8 mouse cellular contexts compared by ENCODE assay signal in the genomic region with DNA sequence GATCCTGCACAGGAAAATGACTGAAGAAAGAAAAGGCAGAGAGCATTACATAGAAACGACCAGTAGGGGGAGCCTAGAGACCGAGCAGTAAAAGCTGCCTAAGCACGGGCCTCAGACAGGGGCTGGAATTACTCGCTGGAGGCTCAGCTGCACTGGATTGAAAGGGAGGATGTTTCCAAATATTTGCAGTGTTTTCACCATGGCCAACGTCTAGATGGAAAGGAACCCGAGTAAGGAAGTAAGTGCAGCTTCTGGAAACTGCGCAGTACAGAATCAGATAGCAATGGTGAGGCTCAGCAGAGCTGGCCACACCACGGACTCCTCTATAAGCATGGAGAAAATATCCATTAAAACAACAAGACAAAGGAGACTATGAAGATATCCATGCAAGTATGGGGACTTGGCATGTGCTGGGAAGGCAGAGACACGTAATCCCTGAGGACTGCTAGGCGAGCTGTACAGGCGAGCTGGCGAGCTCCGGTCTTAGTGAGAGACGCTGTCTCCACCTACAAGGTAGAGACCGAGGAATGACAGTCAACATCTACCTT.
DNase-seq lines count a peak whose midpoint lies in the region; ATAC-seq and TF ChIP-seq lines count a peak whose summit lies in the region.

No protein-coding gene starts in this region.

- 52% methylated on average over 15 of the region's 15 CpGs for WGBS in embryonic facial prominence, embryonic 12.5 days
- 50% methylated on average over 15 of the region's 15 CpGs for WGBS in heart, embryonic 12.5 days
- WGBS in kidney, embryonic 14.5 days, result 57% methylated on average over 15 of the region's 15 CpGs
- 51% methylated on average over 15 of the region's 15 CpGs for WGBS in limb, embryonic 14.5 days
- 49% methylated on average over 15 of the region's 15 CpGs for WGBS in midbrain, embryonic 16.5 days

- no peak overlapping the region for H3K27ac ChIP-seq in embryonic facial prominence, embryonic 12.5 days
- no peak overlapping the region for H3K27ac ChIP-seq in heart, embryonic 12.5 days (ENCODE audit: poor library complexity, severe bottlenecking)
- H3K27ac ChIP-seq in kidney, embryonic 14.5 days (ENCODE audit: low read depth, low read length), result no peak overlapping the region
- no peak overlapping the region for H3K27ac ChIP-seq in limb, embryonic 14.5 days (replicated peaks; ENCODE audit: low read depth, low read length)
- H3K27ac ChIP-seq in midbrain, embryonic 16.5 days (ENCODE audit: low read length), result peak overlapping the region; percentile 17; the same call in 1 of the 2 replicates

- no peaks in the 10 kb centered on the region for H3K9me3 ChIP-seq in embryonic facial prominence, embryonic 12.5 days
- H3K9me3 ChIP-seq in heart, embryonic 12.5 days (replicated peaks), result no peaks in the 10 kb centered on the region
- H3K9me3 ChIP-seq in kidney, embryonic 14.5 days (ENCODE audit: control insufficient read depth, low read length), result no peaks in the 10 kb centered on the region
- no peaks in the 10 kb centered on the region for H3K9me3 ChIP-seq in limb, embryonic 14.5 days (ENCODE audit: control insufficient read depth, low read length)
- no peaks in the 10 kb centered on the region for H3K9me3 ChIP-seq in midbrain, embryonic 16.5 days (replicated peaks; ENCODE audit: control insufficient read depth, low read length, poor library complexity, severe bottlenecking)

- no peak for TF ChIP-seq POLR2A in limb, embryonic 14.5 days (IDR thresholded peaks at IDR 0.05; ENCODE audit: borderline replicate concordance, extremely low read depth, insufficient read depth, insufficient read length)

- H3K4me2 ChIP-seq in embryonic facial prominence, embryonic 12.5 days (replicated peaks), result no peak overlapping the region
- no peak overlapping the region for H3K4me2 ChIP-seq in heart, embryonic 12.5 days
- H3K4me2 ChIP-seq in kidney, embryonic 14.5 days (replicated peaks; ENCODE audit: low read depth, low read length), result no peak overlapping the region
- H3K4me2 ChIP-seq in limb, embryonic 14.5 days (replicated peaks; ENCODE audit: low read depth, low read length, severe bottlenecking), result no peak overlapping the region
- no peak overlapping the region for H3K4me2 ChIP-seq in midbrain, embryonic 16.5 days (ENCODE audit: low read length)

- H3K4me1 ChIP-seq in embryonic facial prominence, embryonic 12.5 days, result peaks cover 6% of the 10 kb centered on the region
- H3K4me1 ChIP-seq in heart, embryonic 12.5 days (replicated peaks), result peaks cover 21% of the 10 kb centered on the region
- H3K4me1 ChIP-seq in kidney, embryonic 14.5 days (ENCODE audit: control insufficient read depth, insufficient read depth, low read length), result no peaks in the 10 kb centered on the region
- peaks cover 4% of the 10 kb centered on the region for H3K4me1 ChIP-seq in limb, embryonic 14.5 days (ENCODE audit: control insufficient read depth, insufficient read depth, low read length)
- peaks cover 3% of the 10 kb centered on the region; the same call in 1 of the 2 replicates for H3K4me1 ChIP-seq in midbrain, embryonic 16.5 days (ENCODE audit: control insufficient read depth, insufficient read depth, low read length)

- no peak overlapping the region for H3K4me3 ChIP-seq in embryonic facial prominence, embryonic 12.5 days
- no peak overlapping the region for H3K4me3 ChIP-seq in heart, embryonic 12.5 days
- no peak overlapping the region for H3K4me3 ChIP-seq in kidney, embryonic 14.5 days (ENCODE audit: low read length)
- H3K4me3 ChIP-seq in limb, embryonic 14.5 days (replicated peaks; ENCODE audit: low read length), result no peak overlapping the region
- H3K4me3 ChIP-seq in midbrain, embryonic 16.5 days (ENCODE audit: low read depth, low read length), result no peak overlapping the region

- H3K27me3 ChIP-seq in embryonic facial prominence, embryonic 12.5 days, result no peaks in the 10 kb centered on the region
- H3K27me3 ChIP-seq in heart, embryonic 12.5 days (replicated peaks), result no peaks in the 10 kb centered on the region
- H3K27me3 ChIP-seq in kidney, embryonic 14.5 days (ENCODE audit: control insufficient read depth, insufficient read depth, low read length), result no peaks in the 10 kb centered on the region
- H3K27me3 ChIP-seq in limb, embryonic 14.5 days (ENCODE audit: control insufficient read depth, insufficient read depth, low read length), result no peaks in the 10 kb centered on the region
- H3K27me3 ChIP-seq in midbrain, embryonic 16.5 days (ENCODE audit: control insufficient read depth, insufficient read depth, low read depth, low read length), result no peaks in the 10 kb centered on the region
- H3K27me3 ChIP-seq in splenic B cell, adult 2 months (ENCODE audit: control insufficient read depth, insufficient read depth, low read length, poor library complexity, severe bottlenecking), result no peaks in the 10 kb centered on the region

- peak; percentile 77 for ATAC-seq in embryonic facial prominence, embryonic 12.5 days (ENCODE audit: insufficient number of reproducible peaks, insufficient read depth, low FRiP score, low TSS enrichment)
- ATAC-seq in heart, embryonic 12.5 days (ENCODE audit: insufficient number of reproducible peaks, low FRiP score), result peak; percentile 57
- ATAC-seq in kidney, embryonic 14.5 days (ENCODE audit: low FRiP score, low TSS enrichment), result peak; percentile 79
- ATAC-seq in limb, embryonic 14.5 days (ENCODE audit: low FRiP score, low read depth), result peak; percentile 89
- ATAC-seq in midbrain, embryonic 16.5 days, result peak; percentile 93

- DNase-seq in CD4-positive helper T cell, adult 2 months (ENCODE audit: low read depth, low spot score), result peak; percentile 40
- DNase-seq in adrenal gland, postnatal 36 days, result peak; percentile 30 to 65
- peak; percentile 93 for DNase-seq in limb, embryonic 14.5 days (ENCODE audit: low spot score)
- peak; percentile 72 for DNase-seq in splenic B cell, adult 2 months (ENCODE audit: low read depth, low spot score)

- no peak overlapping the region for H3K9ac ChIP-seq in embryonic facial prominence, embryonic 12.5 days
- no peak overlapping the region for H3K9ac ChIP-seq in heart, embryonic 12.5 days
- no peak overlapping the region for H3K9ac ChIP-seq in kidney, embryonic 14.5 days (ENCODE audit: low read depth, low read length)
- no peak overlapping the region for H3K9ac ChIP-seq in limb, embryonic 14.5 days (ENCODE audit: low read depth, low read length, severe bottlenecking)
- no peak overlapping the region for H3K9ac ChIP-seq in midbrain, embryonic 16.5 days (ENCODE audit: low read depth, low read length)

- H3K36me3 ChIP-seq in embryonic facial prominence, embryonic 12.5 days, result no peaks in the 10 kb centered on the region
- H3K36me3 ChIP-seq in heart, embryonic 12.5 days, result no peaks in the 10 kb centered on the region
- no peaks in the 10 kb centered on the region for H3K36me3 ChIP-seq in kidney, embryonic 14.5 days (ENCODE audit: control insufficient read depth, insufficient read depth, low read length)
- H3K36me3 ChIP-seq in limb, embryonic 14.5 days (ENCODE audit: control insufficient read depth, insufficient read depth, low read length), result no peaks in the 10 kb centered on the region
- H3K36me3 ChIP-seq in midbrain, embryonic 16.5 days (ENCODE audit: control insufficient read depth, insufficient read depth, low read length), result no peaks in the 10 kb centered on the region
- H3K36me3 ChIP-seq in splenic B cell, adult 2 months (ENCODE audit: control insufficient read depth, insufficient read depth, low read length, poor library complexity, severe bottlenecking), result no peaks in the 10 kb centered on the region

Comparison
In these comparisons a context has a peak if more than half of its experiments do, and no peak if none do; other contexts are left out.
1. DNase-seq: peak in every context shown above with its lines; median percentile 93 in limb, embryonic 14.5 days; 72 in splenic B cell, adult 2 months; 48 in adrenal gland, postnatal 36 days; 40 in CD4-positive helper T cell, adult 2 months.